Mouse (Mus musculus) midbrain, embryonic 14.5 days (tissue): Measurements from ENCODE around the gene Tnip2. TPM values are rescaled to one million over a fixed set of nuclear protein-coding genes. Genes with fewer than 3 reads are reported as not detected.
A peak's percentile ranks its signal among the peaks of the same experiment; 100 is the strongest.

Experiments used
- ATAC-seq: fragments of 200-750 bp; cut with Nextera tagmentation; 2 replicates; pipeline ENCODE4 v1.8.0; 2017; ENCODE audit warnings: moderate number of reproducible peaks, moderate library complexity; ENCODE audit not compliant: low FRiP score, low TSS enrichment
- DNase-seq: peaks from one replicate; pipeline ENCODE4 v3.0.0-alpha.2; 2015
- H3K27ac ChIP-seq: fragments of 300-500 bp; sonication (generic); replicated peaks from 2 replicates; pipeline ENCODE4 v1.5.1; 2014; ENCODE audit warnings: mild to moderate bottlenecking, low read depth, low read length, moderate library complexity
- H3K27me3 ChIP-seq: fragments of 300-500 bp; sonication (generic); 2 replicates; pipeline ENCODE4 v1.6.1; 2014; ENCODE audit warnings: low read length, control low read depth, mixed read lengths; ENCODE audit not compliant: control insufficient read depth, insufficient read depth
- H3K36me3 ChIP-seq: fragments of 300-500 bp; sonication (generic); 2 replicates; pipeline ENCODE4 v1.6.1; 2014; ENCODE audit warnings: low read length, control low read depth; ENCODE audit not compliant: control insufficient read depth, insufficient read depth
- H3K4me1 ChIP-seq: fragments of 300-500 bp; sonication (generic); 2 replicates; pipeline ENCODE4 v1.6.1; 2014; ENCODE audit warnings: mild to moderate bottlenecking, antibody characterized with exemption, low read length, control low read depth; ENCODE audit not compliant: control insufficient read depth, insufficient read depth
- H3K4me2 ChIP-seq: fragments of 300-500 bp; sonication (generic); 2 replicates; pipeline ENCODE4 v1.6.1; 2014; ENCODE audit warnings: mild to moderate bottlenecking, low read length, moderate library complexity
- H3K4me3 ChIP-seq: fragments of 300-500 bp; sonication (generic); replicated peaks from 2 replicates; pipeline ENCODE4 v1.5.1; 2014; ENCODE audit warnings: low read depth, low read length
- H3K9ac ChIP-seq: fragments of 300-500 bp; sonication (generic); replicated peaks from 2 replicates; pipeline ENCODE4 v1.6.1; 2014; ENCODE audit warnings: mild to moderate bottlenecking, low read length, moderate library complexity
- H3K9me3 ChIP-seq: fragments of 300-500 bp; sonication (generic); 2 replicates; pipeline ENCODE4 v1.6.1; 2016; ENCODE audit warnings: low read length, control low read depth, mixed read lengths; ENCODE audit not compliant: control insufficient read depth
- WGBS: fragments of 180-500 bp; shearing (Covaris S2); extraction: QIAGEN DNeasy Blood & Tissue Kit; methylation state at CpG from one replicate; pipeline ENCODE4 v1.1.7; 2014; 5-methylcytosine and 5-hydroxymethylcytosine counted together
- polyA plus RNA-seq: library from polyadenylated mRNA; unstranded; fragments of >200 nt; fragmentation: Nextera tagmentation; extraction: Ambion mirVana; gene quantifications from 2 replicates; pipeline ENCODE4 v1.2.1, GENCODE M21; 2014

Tnip2 gene
- polyA plus RNA-seq, 1 experiment from 2014 or later: 6.2 TPM

DNA sequence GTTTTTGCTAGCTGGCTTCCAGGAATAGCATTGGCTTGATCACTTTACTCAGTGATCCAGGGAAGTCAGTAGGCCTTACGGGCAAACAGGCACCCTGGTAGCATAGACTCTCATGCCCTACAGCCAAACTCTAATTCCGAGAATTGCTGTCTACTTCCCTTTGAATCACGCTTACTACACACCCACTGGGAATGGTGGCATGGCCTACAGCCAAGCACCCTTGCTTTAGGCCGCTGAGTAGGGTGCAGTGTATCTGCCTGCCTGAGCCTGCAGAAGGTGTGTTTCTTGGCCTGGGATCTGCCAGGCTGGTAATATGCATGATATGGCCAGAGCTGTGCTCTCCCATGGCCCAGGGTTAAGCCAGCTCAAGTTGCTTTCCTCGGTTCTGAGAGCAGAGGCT, 14.9 kb upstream of the Tnip2 start:
- ATAC-seq: no peak
- no peak for DNase-seq
- H3K27me3 ChIP-seq: no peaks in the 10 kb centered on the region
- no peak overlapping the region for H3K27ac ChIP-seq
- no peak overlapping the region for H3K9ac ChIP-seq
- H3K4me1 ChIP-seq: no peaks in the 10 kb centered on the region
- H3K36me3 ChIP-seq: no peaks in the 10 kb centered on the region
- H3K4me3 ChIP-seq: no peak overlapping the region
- no peak overlapping the region for H3K4me2 ChIP-seq
- WGBS: 86% methylated on average over 5 of the region's 5 CpGs
- H3K9me3 ChIP-seq: no peaks in the 10 kb centered on the region

DNA sequence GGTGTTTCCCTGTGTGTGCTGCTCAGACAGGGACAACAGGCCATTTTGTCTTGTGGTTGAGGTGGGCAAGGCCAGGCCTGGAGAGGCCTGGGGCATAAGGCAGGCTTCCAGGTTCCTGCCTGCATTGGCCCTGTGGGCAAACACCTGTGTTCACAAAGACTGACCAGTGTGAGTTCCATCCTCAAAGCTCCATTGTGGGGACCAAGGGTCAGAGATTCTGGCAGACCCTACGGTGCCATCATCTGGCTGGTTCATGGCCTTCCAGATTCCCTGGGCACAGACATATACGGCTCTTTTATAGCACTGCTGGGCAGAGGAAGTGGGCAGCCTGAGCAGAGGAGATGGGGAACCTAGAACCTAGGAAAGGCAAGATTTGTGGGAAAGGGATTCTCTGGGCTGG, 13.6 kb upstream of the Tnip2 start:
- H3K36me3 ChIP-seq: no peaks in the 10 kb centered on the region
- 87% methylated on average over 2 of the region's 2 CpGs for WGBS
- DNase-seq (no peak), ATAC-seq (no peak)
- H3K27me3 ChIP-seq: no peaks in the 10 kb centered on the region
- H3K4me1 ChIP-seq: no peaks in the 10 kb centered on the region
- no peak overlapping the region for H3K27ac ChIP-seq
- no peak overlapping the region for H3K4me2 ChIP-seq
- H3K9ac ChIP-seq: no peak overlapping the region
- H3K4me3 ChIP-seq: no peak overlapping the region
- H3K9me3 ChIP-seq: no peaks in the 10 kb centered on the region

DNA sequence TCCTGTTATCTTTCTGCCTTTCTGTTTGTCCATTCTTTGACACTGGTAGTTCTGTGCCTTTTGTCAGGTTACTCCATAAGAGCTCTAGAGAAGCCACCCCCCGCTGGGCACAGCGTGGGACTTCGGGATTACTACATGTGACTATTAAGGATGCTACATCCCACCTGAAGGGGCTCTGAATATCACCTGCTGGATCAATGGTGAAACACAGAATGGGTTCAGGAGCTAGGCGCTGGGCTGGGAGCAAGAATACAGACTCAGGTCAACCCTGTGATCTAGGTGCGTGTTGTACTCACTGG, 12.6 kb upstream of the Tnip2 start:
- WGBS: 34% methylated on average over 5 of the region's 5 CpGs

DNA sequence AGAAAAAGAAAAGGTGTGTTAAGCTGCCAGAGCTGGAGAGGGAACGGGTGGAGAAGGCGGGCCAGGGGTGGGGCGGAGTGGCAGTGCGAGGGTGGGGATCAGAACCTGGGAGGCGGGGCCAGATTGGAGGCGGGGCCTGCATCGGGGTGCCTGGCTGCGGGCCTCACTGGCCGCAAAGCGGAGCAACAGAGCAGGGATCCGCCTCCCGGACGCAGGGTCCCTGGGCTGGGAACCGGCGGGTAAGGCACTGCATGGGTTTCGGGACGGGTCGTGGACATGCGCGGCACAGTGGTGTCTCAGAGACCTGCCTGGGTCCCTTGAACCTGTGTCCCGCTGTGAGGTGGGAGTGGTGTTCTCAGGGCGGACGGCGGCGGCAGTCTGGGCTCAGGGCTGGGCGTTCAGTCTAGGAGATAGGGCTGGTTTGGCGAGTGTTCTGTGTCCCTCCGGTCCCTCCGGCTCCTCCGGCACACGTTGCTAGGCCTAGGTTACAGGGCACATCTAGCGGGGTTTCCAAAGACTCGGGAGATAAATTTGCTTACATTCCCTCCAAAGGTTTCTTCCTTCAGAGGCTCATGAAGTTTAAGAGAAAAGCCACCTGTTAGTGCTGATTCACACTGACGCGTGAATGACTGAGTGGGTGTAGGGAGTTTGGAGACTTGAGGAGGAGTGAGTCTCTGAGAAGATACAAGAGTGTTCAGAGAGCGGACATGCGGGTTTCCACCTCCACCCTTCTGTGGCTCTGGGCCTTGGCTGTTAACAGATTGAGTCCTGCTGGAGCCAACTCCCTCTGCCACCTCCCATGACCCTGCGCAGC, 12.1 kb upstream of the Tnip2 start, which contains the start of gene Sh3bp2:
Gene Sh3bp2, plus strand, starts transcription at position 176 of the 814 bp plus-strand sequence.
- peak; percentile 77; the same call in 1 of the 2 replicates for ATAC-seq
- DNase-seq: peak; percentile 84
- Histone ChIP-seq H3K4me3 (peak within 1 kb of the TSS; percentile 36), H3K4me1 (no peaks in the 10 kb centered on the region), H3K9me3 (no peaks in the 10 kb centered on the region), H3K9ac (peak within 1 kb of the TSS; percentile 36), H3K36me3 (no peaks in the 10 kb centered on the region), H3K4me2 (peak within 1 kb of the TSS; percentile 59), H3K27me3 (no peaks in the 10 kb centered on the region), H3K27ac (no peak within 1 kb of the TSS)
- 4% methylated on average over 38 of the region's 38 CpGs for WGBS

More for the DNA sequence above, 12.6 kb upstream of the Tnip2 start:
- Histone ChIP-seq H3K27me3 (no peaks in the 10 kb centered on the region), H3K36me3 (no peaks in the 10 kb centered on the region), H3K4me1 (no peaks in the 10 kb centered on the region), H3K4me2 (no peak overlapping the region), H3K27ac (no peak overlapping the region), H3K9ac (no peak overlapping the region), H3K9me3 (no peaks in the 10 kb centered on the region), H3K4me3 (no peak overlapping the region)
- ATAC-seq (no peak), DNase-seq (no peak)

DNA sequence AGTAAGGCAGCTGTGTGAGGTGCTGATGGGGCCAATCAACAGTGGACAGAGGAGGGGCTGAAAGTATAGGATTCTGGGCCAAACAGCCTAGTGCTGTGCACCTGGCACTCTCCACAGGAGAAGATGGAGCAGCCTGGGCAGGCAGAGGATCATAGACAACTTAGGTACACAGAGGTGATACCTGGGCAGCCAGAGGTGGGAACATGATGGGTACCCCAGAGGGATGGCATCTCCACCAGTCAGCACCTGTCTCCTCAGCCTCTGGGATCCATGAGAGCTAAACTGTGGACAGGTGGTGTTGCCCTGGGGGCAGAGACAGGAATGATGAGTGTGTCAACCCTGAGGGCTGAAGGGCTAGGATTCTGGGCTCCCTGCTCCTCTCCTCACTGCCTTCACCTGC, 10.7 kb upstream of the Tnip2 start:
- no peaks in the 10 kb centered on the region for H3K4me1 ChIP-seq
- H3K27me3 ChIP-seq: no peaks in the 10 kb centered on the region
- no peaks in the 10 kb centered on the region for H3K36me3 ChIP-seq
- H3K9me3 ChIP-seq: no peaks in the 10 kb centered on the region
- ATAC-seq (no peak), DNase-seq (no peak)
- no peak overlapping the region for H3K4me2 ChIP-seq
- no peak overlapping the region for H3K27ac ChIP-seq
- H3K9ac ChIP-seq: no peak overlapping the region
- no peak overlapping the region for H3K4me3 ChIP-seq

DNA sequence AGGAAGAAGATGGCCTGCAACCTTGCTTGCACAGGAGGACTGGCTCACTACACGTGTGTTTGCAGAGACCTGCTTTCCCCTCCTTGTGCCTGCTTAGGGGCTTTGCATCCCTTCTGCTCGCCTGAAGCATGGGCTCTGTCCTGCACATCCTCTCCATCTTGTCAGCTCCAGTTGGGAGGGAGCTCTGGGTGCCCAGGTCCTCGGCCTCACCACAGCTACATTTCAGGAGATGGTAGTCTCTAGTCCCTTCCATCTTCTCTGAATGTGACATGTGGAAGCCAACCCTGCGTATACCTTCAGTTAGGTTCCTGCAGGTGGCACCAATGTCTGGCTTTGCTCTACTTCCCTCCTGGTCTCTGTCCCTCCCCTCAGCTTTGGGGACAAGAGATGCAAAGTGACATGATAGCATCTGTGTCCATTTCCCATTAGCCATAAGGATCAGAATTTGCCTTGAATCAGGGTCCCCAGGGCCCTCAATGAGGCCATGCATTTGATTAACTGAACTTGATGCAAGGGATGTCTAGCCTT, 10.2 kb upstream of the Tnip2 start:
- no peak overlapping the region for H3K4me3 ChIP-seq
- H3K9me3 ChIP-seq: no peaks in the 10 kb centered on the region
- ATAC-seq (no peak), DNase-seq (no peak)
- WGBS: 65% methylated on average over 4 of the region's 4 CpGs
- no peaks in the 10 kb centered on the region for H3K36me3 ChIP-seq
- no peaks in the 10 kb centered on the region for H3K27me3 ChIP-seq
- no peak overlapping the region for H3K27ac ChIP-seq
- no peak overlapping the region for H3K9ac ChIP-seq
- no peak overlapping the region for H3K4me2 ChIP-seq
- no peaks in the 10 kb centered on the region for H3K4me1 ChIP-seq

DNA sequence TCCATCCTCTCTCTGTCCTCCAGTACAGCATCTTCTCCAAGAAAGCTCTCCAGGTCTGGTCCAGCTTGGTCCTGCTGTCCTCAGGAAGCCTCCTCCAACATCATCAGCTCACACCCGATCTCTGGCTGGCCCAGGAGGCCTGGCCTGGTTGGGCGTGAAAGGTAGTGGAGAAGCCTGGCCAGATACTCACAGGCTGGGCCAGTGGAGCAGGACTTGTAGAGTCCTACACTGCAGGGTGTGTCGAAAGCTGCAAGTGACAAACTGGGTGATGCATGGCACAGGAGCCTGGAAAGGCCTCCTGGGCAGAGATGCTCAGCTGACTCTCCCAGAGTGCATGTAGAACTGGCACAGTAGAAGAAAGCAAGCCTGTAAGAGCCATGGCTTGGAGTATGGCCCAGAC, 7.5 kb upstream of the Tnip2 start:
- no peak overlapping the region for H3K27ac ChIP-seq
- no peak for ATAC-seq
- H3K4me1 ChIP-seq: no peaks in the 10 kb centered on the region
- H3K36me3 ChIP-seq: no peaks in the 10 kb centered on the region
- no peak overlapping the region for H3K4me2 ChIP-seq
- H3K27me3 ChIP-seq: no peaks in the 10 kb centered on the region
- no peak overlapping the region for H3K4me3 ChIP-seq
- no peak for DNase-seq
- H3K9me3 ChIP-seq: no peaks in the 10 kb centered on the region
- H3K9ac ChIP-seq: no peak overlapping the region
- WGBS: 92% methylated on average over 3 of the region's 3 CpGs

DNA sequence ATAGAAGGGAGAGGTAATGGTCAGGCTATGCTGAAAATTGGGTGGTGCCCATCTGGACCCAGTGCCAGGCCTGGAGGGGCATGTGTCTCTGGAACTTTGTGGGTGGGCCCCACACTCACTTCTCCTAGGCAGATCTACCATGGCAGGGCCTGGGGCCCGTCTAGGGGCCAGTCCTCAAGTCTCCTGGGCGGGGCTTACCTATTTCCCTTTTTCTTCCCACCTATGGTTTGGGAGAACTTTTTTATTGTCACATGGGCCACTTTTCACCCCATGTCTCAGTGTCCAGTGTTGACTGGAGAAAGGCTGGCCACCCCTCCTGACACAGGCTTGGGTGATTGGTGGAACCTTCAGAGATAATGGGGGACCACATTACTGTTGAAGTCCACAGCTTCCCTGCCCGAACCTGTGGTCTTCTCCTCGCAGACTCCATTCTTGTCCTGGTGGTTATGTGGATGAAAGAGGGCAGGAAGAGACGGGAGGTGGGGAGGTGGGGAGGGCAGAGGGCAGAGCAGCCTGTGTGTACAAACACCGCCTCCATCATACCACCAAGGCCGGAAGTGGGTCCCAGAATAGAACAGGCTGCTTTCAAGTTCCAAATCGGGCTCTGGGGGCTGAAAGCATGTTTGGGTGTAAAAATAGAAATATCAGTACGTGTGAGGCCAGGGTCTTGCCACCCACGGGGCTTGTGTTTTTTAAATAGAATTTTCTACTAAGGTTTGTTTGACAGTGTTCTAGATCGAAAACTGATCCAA, 6.8 kb upstream of the Tnip2 start:
- no peak overlapping the region for H3K27ac ChIP-seq
- no peaks in the 10 kb centered on the region for H3K36me3 ChIP-seq
- no peak overlapping the region for H3K9ac ChIP-seq
- H3K4me3 ChIP-seq: no peak overlapping the region
- ATAC-seq (no peak), DNase-seq (no peak)
- no peaks in the 10 kb centered on the region for H3K4me1 ChIP-seq
- H3K27me3 ChIP-seq: no peaks in the 10 kb centered on the region
- no peaks in the 10 kb centered on the region for H3K9me3 ChIP-seq
- WGBS: 78% methylated on average over 11 of the region's 11 CpGs
- H3K4me2 ChIP-seq: no peak overlapping the region
